Mouse (Mus musculus): ENCODE measurements around the gene Arhgef10l.

Gene Arhgef10l

GRCm38 (mm10) chr4:140665760-140666159, at the start of gene Arhgef10l:
Gene Arhgef10l (minus strand): TSS chr4:140666012.
- no peak for DNase-seq

GRCm38 (mm10) chr4:140714586-140714985, 48.8 kb upstream of the Arhgef10l start:
- no peak for DNase-seq

GRCm38 (mm10) chr4:140713480-140714365, 47.9 kb upstream of the Arhgef10l start:
- peak; percentile 78 to 79 for DNase-seq

GRCm38 (mm10) chr4:140711360-140711759, 45.5 kb upstream of the Arhgef10l start:
- DNase-seq = no peak

GRCm38 (mm10) chr4:140710781-140711180, 45.0 kb upstream of the Arhgef10l start:
- no peak for DNase-seq

- no peak for DNase-seq
Observed at GRCm38 (mm10) chr4:140709617-140710016, 43.8 kb upstream of the Arhgef10l start.

GRCm38 (mm10) chr4:140709111-140709510, 43.3 kb upstream of the Arhgef10l start:
- no peak for DNase-seq

- no peak for DNase-seq
Observed at GRCm38 (mm10) chr4:140708297-140708927, 42.6 kb upstream of the Arhgef10l start.

GRCm38 (mm10) chr4:140707615-140708014, 41.8 kb upstream of the Arhgef10l start:
- DNase-seq = no peak

GRCm38 (mm10) chr4:140704166-140704565, 38.4 kb upstream of the Arhgef10l start:
- DNase-seq = no peak

- DNase-seq = no peak
Observed at GRCm38 (mm10) chr4:140703636-140704035, 37.8 kb upstream of the Arhgef10l start.

- peak; percentile 87 to 90 for DNase-seq
Observed at GRCm38 (mm10) chr4:140702611-140703327, 37.0 kb upstream of the Arhgef10l start.

GRCm38 (mm10) chr4:140701716-140702561, 36.1 kb upstream of the Arhgef10l start:
- peak; percentile 72 to 82 for DNase-seq

- DNase-seq = peak; percentile 81 to 84
Observed at GRCm38 (mm10) chr4:140701049-140701715, 35.4 kb upstream of the Arhgef10l start.

- DNase-seq = peak in 1 of 2 experiments; percentile 29
Observed at GRCm38 (mm10) chr4:140700269-140701018, 34.6 kb upstream of the Arhgef10l start, which contains the start of gene Rcc2. Gene Rcc2 (plus strand): TSS chr4:140700541.

GRCm38 (mm10) chr4:140699441-140700127, 33.8 kb upstream of the Arhgef10l start:
- peak; percentile 51 to 67 for DNase-seq

- no peak for DNase-seq
Observed at GRCm38 (mm10) chr4:140695675-140696585, 30.1 kb upstream of the Arhgef10l start.

GRCm38 (mm10) chr4:140695146-140695545, 29.3 kb upstream of the Arhgef10l start:
- DNase-seq = no peak

- no peak for DNase-seq
Observed at GRCm38 (mm10) chr4:140694551-140695060, 28.8 kb upstream of the Arhgef10l start.
